Mouse (Mus musculus) brain, adult 2 months (tissue): ENCODE data around the gene Ptgfrn.

Experiments
- DNase-seq: peaks from one replicate; pipeline ENCODE4 v3.0.0; 2011; ENCODE audit warnings: low read depth, low spot score

Gene Ptgfrn

DNA sequence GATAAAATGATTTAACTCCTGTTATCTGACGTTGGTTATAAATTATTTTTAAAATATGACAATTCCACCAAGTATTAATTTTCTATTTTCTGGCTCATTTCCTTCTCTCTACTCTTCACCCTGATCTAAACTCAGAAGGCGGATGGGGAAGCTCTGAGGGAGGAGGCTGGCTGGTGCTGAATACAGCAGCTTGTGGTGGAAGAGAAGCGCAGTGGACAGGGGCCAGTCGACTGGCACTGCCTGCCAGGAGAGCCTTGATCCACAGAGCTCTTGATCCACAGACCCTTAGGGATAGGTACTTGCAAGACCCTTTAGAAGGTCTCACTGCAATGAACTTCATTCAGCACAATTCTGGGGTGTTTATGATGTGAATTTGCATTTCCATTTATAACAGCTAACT, 29.2 kb downstream of the Ptgfrn start:
- no peak for DNase-seq

DNA sequence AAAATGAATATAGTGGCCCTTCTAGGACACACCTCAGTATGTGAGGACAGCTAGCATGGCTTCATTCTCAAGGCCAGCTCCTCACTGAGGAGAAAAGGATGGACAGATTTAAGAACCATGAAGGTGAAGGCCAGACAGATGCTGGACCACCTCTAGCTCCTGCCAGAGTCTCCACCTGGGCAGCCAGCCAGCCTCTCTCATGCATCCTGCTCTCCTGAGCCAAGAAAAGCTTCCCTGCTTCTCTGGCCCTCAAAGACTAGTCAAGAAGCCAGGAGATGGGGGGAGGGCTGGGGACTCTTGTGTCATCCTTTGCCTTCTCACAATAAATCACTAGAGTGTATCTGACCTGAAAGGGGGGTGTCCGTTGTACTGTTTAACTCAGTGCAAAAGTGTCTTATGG, 31.7 kb downstream of the Ptgfrn start:
- no peak for DNase-seq

DNA sequence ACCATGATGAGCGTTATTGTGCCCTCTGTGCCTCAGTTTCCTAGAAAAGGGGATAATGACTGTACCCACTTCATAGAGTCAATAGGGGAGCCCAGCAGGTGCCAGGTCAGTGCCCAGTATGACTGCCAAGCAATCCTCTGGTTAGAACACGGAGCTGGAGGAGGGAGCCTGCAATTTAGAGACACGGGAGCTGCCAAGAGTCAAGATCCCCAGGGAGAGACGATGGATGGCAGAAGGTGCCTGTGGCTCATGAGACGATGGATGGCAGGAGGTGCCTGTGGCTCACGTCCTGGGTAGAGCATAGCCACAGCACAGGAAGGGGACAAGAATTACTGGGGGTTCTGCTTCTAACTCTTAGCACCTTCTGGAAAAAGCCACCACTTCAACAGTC, 32.4 kb downstream of the Ptgfrn start:
- no peak for DNase-seq

DNA sequence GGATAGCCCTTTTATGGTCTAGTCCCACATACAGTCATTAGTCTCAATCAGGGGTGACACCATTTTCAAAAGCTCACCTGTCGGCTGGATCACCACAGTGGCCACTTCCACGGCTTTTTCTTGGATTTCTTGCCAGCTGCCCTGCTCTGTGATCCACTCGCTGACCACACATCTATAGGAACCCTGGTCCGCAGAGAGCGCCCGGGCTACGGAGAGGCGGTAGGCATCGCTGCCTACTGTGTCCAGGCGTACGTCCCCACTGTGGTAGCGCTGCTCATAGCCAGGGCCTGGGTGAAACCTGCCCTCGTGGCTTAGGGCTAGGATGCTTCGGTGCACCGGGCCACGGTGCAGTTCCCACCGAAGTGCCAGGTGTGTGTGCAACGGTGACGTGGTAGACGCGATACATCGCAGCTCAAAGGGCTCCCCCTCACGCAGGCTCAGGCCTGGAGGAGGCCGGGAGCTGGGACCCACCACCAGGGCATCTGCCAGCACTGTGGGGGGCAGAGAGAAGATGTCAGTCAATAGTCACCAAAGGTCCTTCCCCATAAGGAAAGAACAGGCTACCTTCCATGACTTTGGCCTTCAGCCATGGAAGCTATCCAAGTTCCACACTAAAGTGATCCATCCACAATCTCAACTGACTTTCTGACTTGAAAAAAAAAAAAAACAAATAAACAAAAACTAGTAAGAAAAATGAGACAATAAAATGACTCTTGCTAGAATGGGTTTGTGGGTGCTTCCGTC, 32.9 kb downstream of the Ptgfrn start:
- no peak for DNase-seq

DNA sequence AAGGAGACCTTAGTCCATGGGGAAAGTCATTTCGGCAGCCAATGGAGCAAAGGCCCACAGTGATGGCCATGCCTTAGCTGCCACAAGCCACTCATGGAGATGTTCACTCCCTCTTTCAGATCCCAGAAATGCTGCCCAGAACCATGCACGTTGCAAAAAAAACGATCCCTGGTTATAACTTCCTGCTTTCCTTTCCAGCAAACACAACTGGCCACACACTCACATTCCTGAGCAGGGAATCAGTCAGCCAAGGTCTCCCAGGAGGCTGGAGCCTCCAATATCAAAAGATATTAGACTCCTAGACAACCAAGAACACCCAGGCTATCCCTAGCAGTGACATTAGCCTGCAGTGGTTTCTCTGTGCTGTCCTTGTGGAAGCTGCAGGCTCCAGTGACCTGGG, 34.2 kb downstream of the Ptgfrn start:
- DNase-seq, result no peak

DNA sequence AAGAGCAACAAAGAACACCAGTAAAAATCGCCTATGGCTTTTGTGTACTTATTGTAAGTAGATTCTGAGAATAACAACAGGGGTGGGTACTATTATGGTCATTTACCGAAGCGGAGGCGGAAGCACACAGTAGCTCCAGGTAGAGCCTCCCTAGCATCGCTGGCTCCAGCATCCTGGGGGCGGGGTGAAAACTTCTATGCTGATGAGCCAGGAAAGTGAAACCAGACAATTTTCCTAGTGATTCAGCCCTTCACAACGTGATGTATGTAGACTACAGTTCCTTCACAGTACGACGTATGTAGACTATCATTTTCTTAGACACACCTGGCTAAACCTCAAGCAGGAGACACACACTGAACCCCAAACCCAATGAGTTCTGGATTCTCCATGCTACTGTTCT, 36.7 kb downstream of the Ptgfrn start:
- DNase-seq, result peak; percentile 29

DNA sequence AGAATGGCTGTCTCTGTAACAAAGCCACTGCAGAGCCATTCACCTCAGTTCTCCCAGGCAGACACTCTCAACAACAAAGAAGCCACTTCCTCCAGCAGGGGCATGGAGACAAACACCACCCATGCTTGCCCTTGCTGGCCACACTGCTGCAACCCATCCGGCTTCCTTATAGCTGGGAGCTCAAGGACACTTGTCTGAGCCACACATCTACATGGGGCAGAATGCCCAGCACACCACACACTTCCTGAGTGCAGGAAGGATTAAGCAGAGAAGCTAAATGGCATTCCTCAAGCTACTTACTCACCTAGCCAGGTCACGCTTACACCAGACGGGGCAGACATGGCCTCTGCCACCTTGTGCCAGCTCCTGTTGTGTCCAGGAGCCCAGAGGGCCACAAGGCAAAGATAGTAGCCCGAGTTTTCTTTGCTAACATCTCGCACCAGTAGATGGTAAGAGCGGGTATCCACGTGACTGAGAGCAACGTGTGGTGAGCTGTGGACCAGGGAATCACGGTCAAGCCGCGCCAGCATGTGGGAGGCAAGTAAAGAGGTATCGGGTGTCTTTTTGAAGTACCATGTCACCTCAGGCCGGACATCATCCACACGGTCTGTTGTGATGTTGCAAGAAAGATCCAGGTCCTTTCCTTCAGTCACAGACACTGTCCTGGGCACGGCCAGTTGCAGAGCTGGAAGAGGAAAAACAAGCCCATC, 37.4 kb downstream of the Ptgfrn start:
- DNase-seq, result no peak

DNA sequence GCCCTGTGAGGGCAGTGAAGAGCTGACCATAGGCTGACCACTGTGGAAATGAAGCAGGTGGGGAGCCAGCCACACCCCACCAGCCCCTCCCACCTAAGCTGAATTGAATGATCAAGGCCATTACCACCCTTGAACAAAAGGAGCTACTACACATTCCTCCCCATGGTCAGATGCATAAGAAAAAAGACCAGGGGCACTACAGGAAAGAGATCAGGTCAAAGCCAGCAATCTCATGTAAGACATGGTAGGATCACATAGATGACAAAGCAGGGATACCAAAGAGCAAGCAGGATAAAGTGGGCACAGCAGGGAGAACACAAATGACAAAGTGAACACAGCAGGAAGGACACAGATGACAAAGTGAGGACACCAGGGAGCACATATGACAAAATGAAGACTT, 38.5 kb downstream of the Ptgfrn start:
- no peak for DNase-seq

DNA sequence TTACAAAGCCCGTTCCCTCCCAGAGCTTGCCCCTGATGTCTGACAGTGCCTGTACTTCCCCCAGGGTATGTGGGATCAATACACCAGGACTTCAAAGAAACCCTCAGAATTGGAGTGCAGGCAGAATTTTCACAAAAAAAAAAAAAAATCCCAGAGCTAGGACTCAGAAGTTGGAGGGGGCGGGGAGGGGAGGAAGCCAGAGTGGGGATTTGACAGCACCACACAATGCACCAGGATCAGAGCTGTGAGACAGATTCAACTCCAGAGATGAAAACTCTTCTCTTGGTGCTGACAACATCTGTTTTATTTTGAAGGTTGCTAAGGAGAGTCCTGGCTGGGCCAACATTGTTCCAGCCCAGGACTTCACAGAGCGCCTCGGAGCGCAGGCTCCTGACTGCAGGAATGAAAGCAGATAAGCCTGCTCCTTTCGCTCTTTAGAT, 39.3 kb downstream of the Ptgfrn start:
- no peak for DNase-seq

DNA sequence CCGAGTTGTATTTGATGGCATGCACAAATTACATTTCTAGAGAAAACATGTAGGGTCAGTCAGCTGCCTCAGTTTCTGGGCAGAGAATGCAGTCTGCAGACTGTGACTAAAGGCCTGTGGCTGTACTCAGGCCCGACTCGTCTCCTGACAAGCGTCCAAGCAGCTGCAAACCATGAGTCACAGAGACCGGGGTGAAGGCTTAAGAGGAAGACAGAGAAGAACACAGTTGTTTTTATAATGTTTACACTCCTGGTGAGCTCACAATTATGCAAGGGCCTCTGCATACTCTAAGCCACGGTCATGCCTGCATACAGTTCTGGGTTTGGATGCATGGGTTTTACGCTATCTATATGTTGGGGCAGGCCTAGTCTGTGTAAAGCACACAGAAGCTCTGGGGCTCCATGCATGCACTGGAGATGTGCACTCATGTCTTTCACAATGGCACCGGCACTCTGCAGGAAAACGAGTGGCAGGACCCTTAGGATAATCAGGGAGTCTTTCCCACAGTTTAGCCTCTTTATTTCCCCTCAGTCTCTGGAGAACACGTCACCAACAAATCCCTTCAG, 39.8 kb downstream of the Ptgfrn start:
- DNase-seq, result peak; percentile 58

DNA sequence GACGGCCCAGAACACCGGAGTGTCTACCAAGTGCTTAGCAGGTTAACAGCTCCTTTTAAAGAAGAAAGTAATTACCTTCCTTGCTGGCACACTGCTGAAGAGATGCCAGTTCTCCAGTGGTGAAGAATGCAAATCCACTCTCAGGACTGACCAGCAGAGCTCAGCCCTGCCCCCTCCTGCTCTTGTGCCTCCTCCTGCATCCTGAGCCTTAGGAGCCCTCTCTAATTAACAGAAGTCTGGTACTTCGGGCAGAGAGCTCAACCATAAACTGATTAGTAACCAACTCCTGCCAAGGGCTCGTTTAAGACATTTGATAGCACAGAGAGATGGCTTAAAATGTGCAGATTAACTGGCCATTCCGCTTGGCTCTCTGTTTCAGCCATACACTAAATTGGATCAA, 41.4 kb downstream of the Ptgfrn start:
- no peak for DNase-seq

DNA sequence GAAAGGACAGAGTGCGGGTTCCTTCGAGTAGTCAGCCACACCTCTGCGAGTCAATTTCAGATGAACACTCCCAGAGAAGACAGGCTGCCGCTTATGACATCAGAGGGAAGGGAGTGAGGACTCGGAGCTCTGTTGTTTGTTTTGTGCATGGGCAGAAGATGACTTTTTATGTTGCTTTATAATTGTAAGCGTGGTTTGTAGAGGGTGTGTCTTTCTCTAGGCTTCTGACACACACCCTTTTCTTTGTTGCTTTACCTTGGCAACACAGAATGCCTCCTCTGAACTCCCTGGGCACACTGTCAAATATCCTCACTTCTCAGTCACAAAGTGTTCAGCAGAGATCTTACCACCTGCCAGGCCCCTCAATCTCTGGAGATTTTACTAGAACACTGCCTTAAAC, 43.9 kb downstream of the Ptgfrn start:
- no peak for DNase-seq

DNA sequence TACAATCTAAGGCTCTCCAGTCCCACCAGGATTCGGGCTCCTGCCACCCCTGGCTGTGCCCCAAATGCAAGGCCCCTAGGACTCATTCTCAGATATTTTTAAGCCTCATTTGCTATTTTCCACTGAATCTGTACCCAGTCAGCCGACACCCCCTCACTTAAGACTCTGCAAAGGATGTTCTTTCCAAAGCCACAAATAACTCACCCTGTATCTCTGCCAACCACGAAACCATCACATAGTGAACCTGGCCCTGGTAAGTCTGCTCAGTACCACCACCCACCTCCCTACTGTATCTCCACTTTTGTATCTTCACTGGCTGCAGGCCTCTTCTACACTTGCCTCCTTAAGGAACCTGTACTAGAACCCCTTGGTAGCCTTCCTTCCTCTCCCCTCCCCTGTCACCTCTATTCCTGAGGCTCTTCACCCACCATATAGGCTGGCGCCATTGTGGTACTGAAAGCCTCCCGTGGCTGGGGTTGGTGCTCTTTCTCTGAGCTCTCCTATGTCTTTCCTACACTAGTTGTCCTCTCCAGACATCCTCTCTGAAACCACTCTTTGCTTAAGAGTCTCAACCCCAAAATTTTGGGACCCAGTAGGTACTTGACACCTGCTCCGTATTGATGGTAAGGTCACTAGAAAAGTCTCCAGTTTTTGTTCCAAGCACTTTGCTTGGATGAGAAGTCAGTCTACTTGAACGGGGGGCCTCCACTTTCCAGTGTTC, 48.1 kb downstream of the Ptgfrn start:
- DNase-seq, result peak; percentile 85

DNA sequence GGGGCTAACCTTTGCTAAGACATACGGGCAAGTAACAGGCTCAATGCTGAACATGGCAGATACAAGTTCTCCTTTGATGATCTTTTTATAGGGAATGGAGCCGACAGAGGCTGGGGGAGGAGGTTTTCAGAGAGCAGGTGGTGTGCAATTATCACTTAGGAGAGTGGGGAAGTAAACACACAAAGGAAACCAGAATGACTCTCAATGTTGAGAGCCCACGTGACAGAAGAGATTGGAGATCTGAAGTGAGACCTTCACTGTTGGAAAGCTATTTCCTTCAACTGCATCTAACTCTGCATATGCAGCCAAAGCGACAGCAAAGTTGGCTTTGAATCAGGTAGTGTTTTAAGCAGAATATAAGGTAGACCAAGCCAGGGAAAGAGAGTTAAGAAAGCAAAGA, 50.9 kb downstream of the Ptgfrn start:
- peak; percentile 67 for DNase-seq

DNA sequence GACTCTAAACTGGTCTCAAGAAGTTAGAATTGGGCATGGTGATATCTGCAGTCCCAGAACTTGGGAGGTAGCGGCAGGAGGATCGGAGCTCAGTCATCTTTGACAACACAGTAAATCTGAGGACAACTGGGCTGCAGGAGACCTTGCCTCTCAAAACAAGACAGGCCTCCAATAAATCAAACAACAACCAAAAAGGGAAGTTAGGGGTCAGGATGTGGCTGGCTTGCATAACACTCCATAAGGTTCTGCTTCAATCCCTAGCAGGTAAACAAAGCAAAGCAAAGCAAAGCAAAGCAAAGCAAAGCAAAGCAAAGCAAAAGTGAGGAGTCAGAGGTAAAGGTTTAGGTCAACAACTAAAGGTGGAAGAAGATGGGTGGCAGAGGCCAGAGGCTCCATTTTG, 51.9 kb downstream of the Ptgfrn start:
- DNase-seq, result no peak

DNA sequence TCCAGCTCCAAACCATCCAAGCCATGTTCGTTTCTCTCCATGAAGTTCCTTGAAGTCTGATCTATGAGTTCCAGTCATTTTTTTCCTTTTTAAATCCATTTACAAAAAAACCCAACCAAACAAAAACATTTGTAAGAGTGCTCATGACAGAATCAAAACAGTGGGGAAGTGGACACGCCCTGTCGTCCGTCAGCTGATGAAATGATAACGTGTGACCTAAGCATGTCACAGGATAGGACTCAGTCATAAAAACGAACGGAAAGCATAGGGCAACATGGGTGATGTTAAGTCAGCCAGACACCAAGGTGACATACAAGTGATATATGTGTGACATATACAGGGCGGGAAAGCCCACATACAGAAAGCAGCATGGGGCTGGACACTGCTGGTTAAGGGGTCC, 54.9 kb downstream of the Ptgfrn start:
- DNase-seq, result no peak

DNA sequence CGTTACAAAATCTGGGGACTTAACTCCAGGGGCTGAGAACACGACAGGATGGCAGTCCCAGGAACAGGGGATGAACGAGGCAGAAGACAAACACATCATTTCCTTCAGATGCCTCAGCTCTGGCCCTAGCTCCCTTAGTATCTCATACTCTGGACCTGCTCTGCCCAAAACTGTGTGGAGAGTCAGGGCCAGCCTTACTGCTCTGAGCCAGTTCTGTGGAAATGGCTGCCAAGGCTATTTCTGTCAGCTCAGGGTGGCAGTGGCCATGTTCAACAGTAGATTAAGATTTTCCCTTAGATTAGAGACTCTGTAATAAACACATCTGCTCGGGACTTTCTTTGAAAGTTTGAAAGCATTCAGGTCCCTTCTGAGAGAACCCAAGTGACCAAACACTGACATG, 58.5 kb downstream of the Ptgfrn start:
- DNase-seq, result no peak

DNA sequence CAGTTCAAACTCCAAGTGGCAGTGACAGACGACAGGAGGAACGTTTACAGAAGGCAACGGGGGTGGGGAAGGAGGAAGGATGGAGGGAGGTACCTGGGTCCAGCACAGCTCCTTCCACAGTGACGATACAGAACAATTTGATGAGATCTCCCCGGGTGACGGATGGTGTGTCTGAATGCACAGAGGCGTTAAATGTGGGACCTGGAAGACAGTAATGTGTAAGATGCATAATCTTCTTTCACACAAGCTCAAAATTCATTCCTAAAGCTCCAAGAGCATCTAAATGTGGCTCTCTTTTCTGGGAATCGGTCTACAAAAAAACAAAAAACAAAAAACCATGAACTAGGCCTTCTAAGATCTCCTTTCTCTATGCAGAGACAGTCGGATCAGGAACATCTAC, 60.1 kb downstream of the Ptgfrn start:
- DNase-seq, result peak; percentile 45

DNA sequence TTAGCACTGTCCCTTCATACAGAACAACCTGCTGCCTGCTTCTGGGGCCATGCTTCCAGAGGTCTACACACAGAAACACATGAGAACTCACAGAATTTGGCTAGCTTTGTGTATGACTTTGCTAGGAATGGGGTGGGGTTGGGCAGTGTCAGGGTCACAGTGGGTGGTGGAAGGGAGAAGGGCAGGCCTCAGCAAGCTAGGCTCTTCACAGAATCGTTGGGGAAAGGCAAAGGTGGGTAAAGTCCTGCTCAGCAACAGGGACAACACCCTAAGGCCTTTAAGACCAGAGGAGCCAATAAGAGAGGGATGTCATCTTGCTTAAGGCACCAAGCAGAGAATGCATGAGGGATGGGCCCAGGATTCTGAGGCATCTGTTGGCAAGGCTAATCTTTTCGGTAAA, 61.3 kb downstream of the Ptgfrn start:
- no peak for DNase-seq

DNA sequence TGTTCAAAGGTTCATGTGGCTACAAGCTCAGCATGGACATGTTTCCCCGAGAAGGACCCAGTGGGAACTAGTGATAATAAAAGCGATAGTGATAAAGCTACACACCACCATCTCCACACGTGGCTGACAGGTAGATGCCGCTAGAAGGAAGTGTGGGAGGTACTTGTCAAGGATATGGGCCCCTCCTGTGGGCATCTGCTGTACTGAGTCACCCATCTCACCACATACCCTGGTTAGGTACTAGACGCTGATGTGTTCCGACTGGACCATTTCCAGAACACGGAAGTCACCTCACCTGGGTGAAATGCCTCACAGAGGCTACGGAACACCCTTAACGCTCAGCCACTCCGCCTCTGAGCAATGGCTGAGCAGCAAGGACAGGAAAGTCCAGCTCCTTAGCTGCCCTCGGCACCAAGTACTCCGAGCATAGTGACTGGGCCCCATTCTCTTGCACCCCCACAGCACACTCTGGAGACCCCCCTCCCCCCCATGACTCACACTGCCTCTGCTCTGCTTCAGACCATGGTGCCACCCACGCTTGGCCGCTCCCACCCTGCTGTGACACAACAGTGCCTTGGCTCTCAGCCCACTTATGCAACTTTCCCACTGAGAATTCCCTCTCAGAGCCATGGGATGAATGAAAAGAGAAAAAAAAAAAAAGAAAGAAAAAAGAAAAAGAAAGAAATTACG, 62.3 kb downstream of the Ptgfrn start:
- DNase-seq, result peak; percentile 93

DNA sequence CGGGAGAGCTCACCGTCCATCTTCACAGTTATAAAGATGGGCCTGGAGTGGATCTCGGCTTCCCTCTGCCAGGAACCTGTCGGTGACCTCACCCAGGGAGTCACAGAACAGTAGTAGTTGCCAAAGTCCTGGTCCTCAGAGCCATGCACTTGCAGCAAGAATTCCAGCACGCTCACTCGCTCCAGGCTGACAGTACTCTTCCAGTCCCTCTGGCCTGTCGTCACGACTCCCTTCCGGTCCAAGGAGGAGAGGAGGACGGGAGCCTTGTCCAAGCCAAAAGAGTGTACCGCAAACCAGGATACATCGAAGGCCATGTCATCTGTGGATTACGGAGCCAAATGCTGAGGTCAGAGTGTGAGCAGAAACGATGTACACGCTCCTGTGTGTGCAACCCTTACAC, 64.6 kb downstream of the Ptgfrn start:
- DNase-seq, result no peak

DNA sequence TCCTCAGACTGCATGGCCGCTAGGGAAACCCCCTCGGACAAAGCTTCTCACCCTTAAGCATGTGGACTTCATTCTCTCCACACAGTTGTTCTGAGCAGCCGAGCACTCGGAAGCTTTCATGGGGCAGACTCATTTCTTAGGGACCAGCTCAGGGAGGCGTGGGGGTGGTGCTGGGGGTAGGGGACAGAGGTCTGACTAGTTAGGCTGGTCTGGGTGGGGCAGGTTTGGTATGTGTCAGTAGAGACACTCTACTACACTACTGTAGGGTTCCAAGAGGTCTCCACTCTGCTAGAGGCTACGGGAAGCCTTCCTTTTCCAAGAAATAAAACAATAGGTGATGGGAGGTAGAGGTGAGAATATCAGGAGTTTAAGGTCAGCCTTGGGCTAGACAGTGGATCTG, 65.4 kb downstream of the Ptgfrn start:
- no peak for DNase-seq
